Mouse (Mus musculus): ENCODE data around the gene Rnf168. TPM values are rescaled to one million over a fixed set of nuclear protein-coding genes. Genes with fewer than 3 reads are reported as not detected.
A peak's percentile ranks its signal among the peaks of the same experiment; 100 is the strongest.
"Not testable (repeated sequence)": the region's sequence is repeated elsewhere in the genome, so short reads cannot be mapped to it uniquely, and the experiment has no call there.

Rnf168 gene
- total RNA-seq, 1 experiment = 21.3 TPM

DNA sequence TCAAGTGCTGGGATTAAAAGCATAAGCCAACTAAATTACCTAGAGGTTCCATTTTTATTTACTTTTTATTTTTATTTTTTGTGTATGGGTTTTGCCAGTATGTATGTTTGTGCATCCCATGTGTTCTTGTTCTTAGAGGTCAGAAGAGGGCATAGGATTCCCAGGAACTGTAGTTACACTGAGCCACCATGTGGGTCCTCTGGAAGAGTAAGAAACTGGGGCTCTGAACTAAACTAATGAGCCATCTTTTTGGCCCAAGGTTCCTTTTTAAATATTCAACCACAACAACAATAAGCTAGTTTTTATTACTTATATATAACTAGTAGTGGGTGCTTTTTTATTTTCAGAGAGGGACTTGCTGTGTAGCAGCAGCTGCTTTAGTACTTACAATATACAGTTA lies 5.3 kb downstream of the Rnf168 start:
- peaks cover 17% of the 10 kb centered on the region for H3K36me3 ChIP-seq (ENCODE audit: control insufficient read depth, insufficient read depth, low read length, poor library complexity, severe bottlenecking)

DNA sequence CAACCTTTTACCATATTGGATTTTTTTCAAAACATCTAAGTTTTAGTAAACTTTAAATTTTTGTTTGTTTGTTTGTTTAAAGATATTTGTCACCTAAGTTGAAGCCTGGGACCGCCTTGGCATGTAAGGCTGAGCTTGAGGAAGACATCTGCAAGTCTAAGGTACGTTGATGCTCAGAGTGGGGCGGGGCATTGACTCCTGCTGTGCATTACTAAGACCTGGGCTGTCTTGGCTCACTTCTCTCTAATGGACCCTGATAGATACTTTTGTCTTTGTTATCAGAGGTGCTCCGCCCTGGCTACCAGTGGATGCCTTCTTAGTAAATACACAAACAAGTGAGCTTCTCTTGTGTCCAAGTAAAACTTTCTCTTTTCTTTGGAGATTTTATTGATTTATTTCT lies 14.6 kb downstream of the Rnf168 start:
- H3K36me3 ChIP-seq (ENCODE audit: control insufficient read depth, insufficient read depth, low read length, poor library complexity, severe bottlenecking) = peaks cover 10% of the 10 kb centered on the region
- H3K4me3 ChIP-seq (ENCODE audit: insufficient read depth in 1 of 2, low read depth in 1 of 2, low read length in 2 of 2, poor library complexity in 1 of 2, severe bottlenecking in 1 of 2) = no peak overlapping the region
- in situ Hi-C loops (cut with MboI; ENCODE audit: low sequenced_read_pairs in 2 of 2, unreplicated experiment in 2 of 2) = no loop called here

More for the DNA sequence above, 5.3 kb downstream of the Rnf168 start:
- Histone ChIP-seq H3K9me3 (ENCODE audit: control insufficient read depth, insufficient read depth, low read depth, low read length) (no peaks in the 10 kb centered on the region), H3K4me3 (ENCODE audit: insufficient read depth in 1 of 2, low read depth in 1 of 2, low read length in 2 of 2, poor library complexity in 1 of 2, severe bottlenecking in 1 of 2) (no peak overlapping the region), H3K9ac (ENCODE audit: insufficient read depth, low read depth, low read length, poor library complexity, severe bottlenecking) (no peak overlapping the region), H3K27ac (ENCODE audit: insufficient read depth, low read depth, low read length, poor library complexity, severe bottlenecking) (no peak overlapping the region), H3K4me1 (ENCODE audit: control insufficient read depth in 2 of 2, insufficient read depth in 2 of 2, low read length in 2 of 2, poor library complexity in 1 of 2) (0 out of 4 replicates have a peak, but pooled peaks cover 0 to 2% of the 10 kb centered on the region in 2 experiments)
- TF ChIP-seq MAFK (IDR thresholded peaks at IDR 0.05; ENCODE audit: insufficient read depth, low read depth, low read length) (no peak), ZNF384 (IDR thresholded peaks at IDR 0.05; ENCODE audit: low read depth, low read length) (no peak), CHD2 (IDR thresholded peaks at IDR 0.05; ENCODE audit: low read depth, low read length) (no peak), ZC3H11A (IDR thresholded peaks at IDR 0.05; ENCODE audit: borderline replicate concordance, low read depth, low read length) (no peak), HCFC1 (IDR thresholded peaks at IDR 0.05; ENCODE audit: borderline replicate concordance, insufficient read depth, low read length) (no peak)
- no peak for DNase-seq (ENCODE audit: low read depth, low spot score)
- in situ Hi-C loops (cut with MboI; ENCODE audit: low sequenced_read_pairs in 2 of 2, unreplicated experiment in 2 of 2) = no loop called here

DNA sequence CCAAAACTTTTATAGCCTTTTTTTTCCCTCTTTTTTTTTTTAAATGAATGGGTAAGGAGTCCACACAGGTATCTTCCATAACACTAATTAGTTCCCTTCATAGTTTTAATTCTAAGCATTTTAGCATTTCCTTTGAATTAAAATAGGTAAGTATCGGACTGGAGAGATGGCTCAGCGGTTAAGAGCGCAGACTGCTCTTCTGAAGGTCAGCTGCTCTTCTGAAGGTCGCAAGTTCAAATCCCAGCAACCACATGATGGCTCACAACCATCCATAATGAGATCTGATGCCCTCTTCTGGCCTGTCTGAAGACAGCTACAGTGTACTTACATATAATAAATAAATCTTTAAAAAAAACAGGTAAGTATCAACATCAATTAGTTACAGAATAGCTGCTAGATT lies 22.4 kb downstream of the Rnf168 start:
- Histone ChIP-seq H3K4me1 (ENCODE audit: control insufficient read depth in 2 of 2, insufficient read depth in 2 of 2, low read length in 2 of 2, poor library complexity in 1 of 2) (peaks cover 11 to 12% of the 10 kb centered on the region in 2 experiments), H3K27ac (ENCODE audit: insufficient read depth, low read depth, low read length, poor library complexity, severe bottlenecking) (peak overlapping the region; percentile 62; the same call in 1 of the 2 replicates)
- H3K9ac ChIP-seq (ENCODE audit: insufficient read depth, low read depth, low read length, poor library complexity, severe bottlenecking); H3K9me3 ChIP-seq (ENCODE audit: control insufficient read depth, insufficient read depth, low read depth, low read length); H3K36me3 ChIP-seq (ENCODE audit: control insufficient read depth, insufficient read depth, low read length, poor library complexity, severe bottlenecking); in situ Hi-C loops (cut with MboI; ENCODE audit: low sequenced_read_pairs in 2 of 2, unreplicated experiment in 2 of 2); DNase-seq (ENCODE audit: low read depth, low spot score); H3K4me3 ChIP-seq (ENCODE audit: insufficient read depth in 1 of 2, low read depth in 1 of 2, low read length in 2 of 2, poor library complexity in 1 of 2, severe bottlenecking in 1 of 2): not testable (repeated sequence)

More for the DNA sequence above, 14.6 kb downstream of the Rnf168 start:
- Histone ChIP-seq H3K27ac (ENCODE audit: insufficient read depth, low read depth, low read length, poor library complexity, severe bottlenecking) (peak overlapping the region; percentile 71; the same call in 1 of the 2 replicates), H3K9me3 (ENCODE audit: control insufficient read depth, insufficient read depth, low read depth, low read length) (no peaks in the 10 kb centered on the region), H3K9ac (ENCODE audit: insufficient read depth, low read depth, low read length, poor library complexity, severe bottlenecking) (no peak overlapping the region), H3K4me1 (ENCODE audit: control insufficient read depth in 2 of 2, insufficient read depth in 2 of 2, low read length in 2 of 2, poor library complexity in 1 of 2) (peaks cover 4 to 8% of the 10 kb centered on the region in 2 experiments)
- no peak for DNase-seq (ENCODE audit: low read depth, low spot score)
- TF ChIP-seq MAFK (IDR thresholded peaks at IDR 0.05; ENCODE audit: insufficient read depth, low read depth, low read length) (no peak), HCFC1 (IDR thresholded peaks at IDR 0.05; ENCODE audit: borderline replicate concordance, insufficient read depth, low read length) (no peak), CHD2 (IDR thresholded peaks at IDR 0.05; ENCODE audit: low read depth, low read length) (no peak), ZC3H11A (IDR thresholded peaks at IDR 0.05; ENCODE audit: borderline replicate concordance, low read depth, low read length) (no peak), ZNF384 (IDR thresholded peaks at IDR 0.05; ENCODE audit: low read depth, low read length) (no peak)

DNA sequence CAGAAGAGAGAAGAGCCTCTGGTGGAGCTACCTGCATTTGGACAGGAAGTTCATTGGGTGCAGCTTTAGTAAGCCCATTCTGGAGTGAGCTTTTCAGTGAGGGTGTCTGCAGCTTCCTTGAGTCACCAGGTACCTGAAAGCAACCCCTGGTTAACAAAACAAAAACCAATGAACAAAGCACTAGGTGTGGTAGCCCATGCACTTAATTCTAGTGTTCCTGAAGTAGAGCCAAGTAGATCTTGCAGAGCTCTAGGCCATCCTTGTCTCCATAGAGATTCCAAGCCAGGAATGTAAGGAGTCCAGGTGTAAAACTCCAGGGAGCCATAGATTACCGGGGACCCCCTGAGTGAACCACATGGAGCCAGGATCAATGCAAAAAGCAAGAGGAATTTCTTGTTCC lies 25.8 kb downstream of the Rnf168 start:
- no peak for TF ChIP-seq CHD2 (IDR thresholded peaks at IDR 0.05; ENCODE audit: low read depth, low read length)
- no peak for TF ChIP-seq MAFK (IDR thresholded peaks at IDR 0.05; ENCODE audit: insufficient read depth, low read depth, low read length)
- TF ChIP-seq ZNF384 (IDR thresholded peaks at IDR 0.05; ENCODE audit: low read depth, low read length) = no peak
- no peak for TF ChIP-seq HCFC1 (IDR thresholded peaks at IDR 0.05; ENCODE audit: borderline replicate concordance, insufficient read depth, low read length)
- H3K36me3 ChIP-seq (ENCODE audit: control insufficient read depth, insufficient read depth, low read length, poor library complexity, severe bottlenecking) = peaks cover 7% of the 10 kb centered on the region; the same call in 1 of the 2 replicates
- H3K27ac ChIP-seq (ENCODE audit: insufficient read depth, low read depth, low read length, poor library complexity, severe bottlenecking) = peak overlapping the region; percentile 100
- no peak overlapping the region for H3K9ac ChIP-seq (ENCODE audit: insufficient read depth, low read depth, low read length, poor library complexity, severe bottlenecking)
- in situ Hi-C loops (cut with MboI; ENCODE audit: low sequenced_read_pairs in 2 of 2, unreplicated experiment in 2 of 2) = no loop called here
- peak overlapping the region in 1 of 2 experiments; percentile 1; a peak in 1 of 4 replicates for H3K4me3 ChIP-seq (ENCODE audit: insufficient read depth in 1 of 2, low read depth in 1 of 2, low read length in 2 of 2, poor library complexity in 1 of 2, severe bottlenecking in 1 of 2)
- peaks cover 11 to 22% of the 10 kb centered on the region in 2 experiments for H3K4me1 ChIP-seq (ENCODE audit: control insufficient read depth in 2 of 2, insufficient read depth in 2 of 2, low read length in 2 of 2, poor library complexity in 1 of 2)
- no peak for DNase-seq (ENCODE audit: low read depth, low spot score)
- no peaks in the 10 kb centered on the region for H3K9me3 ChIP-seq (ENCODE audit: control insufficient read depth, insufficient read depth, low read depth, low read length)

DNA sequence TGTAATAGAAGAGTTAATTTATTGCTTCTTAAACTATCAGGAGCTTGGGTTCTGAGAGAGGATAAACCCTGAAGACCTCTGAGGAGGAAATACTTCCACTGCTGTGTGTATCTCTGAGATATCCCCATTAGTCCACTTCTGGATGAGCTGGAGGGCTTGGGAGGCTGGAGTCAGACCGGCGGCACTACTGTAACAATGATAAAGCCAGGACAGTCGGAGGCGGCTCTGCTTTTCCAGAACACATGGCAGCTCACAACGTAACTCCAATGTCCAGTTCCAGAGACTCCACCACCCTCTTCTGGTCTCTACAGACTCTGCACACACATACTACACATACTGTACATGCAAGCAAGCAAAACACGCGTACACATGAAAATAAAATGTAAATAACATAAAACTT lies 26.6 kb downstream of the Rnf168 start:
- peak overlapping the region; percentile 94 for H3K27ac ChIP-seq (ENCODE audit: insufficient read depth, low read depth, low read length, poor library complexity, severe bottlenecking)
- DNase-seq (ENCODE audit: low read depth, low spot score) = no peak
- H3K4me1 ChIP-seq (ENCODE audit: control insufficient read depth in 2 of 2, insufficient read depth in 2 of 2, low read length in 2 of 2, poor library complexity in 1 of 2) = peaks cover 9 to 22% of the 10 kb centered on the region in 2 experiments
- in situ Hi-C loops (cut with MboI; ENCODE audit: low sequenced_read_pairs in 2 of 2, unreplicated experiment in 2 of 2) = no loop called here
- peak overlapping the region; percentile 22; the same call in 1 of the 2 replicates for H3K9ac ChIP-seq (ENCODE audit: insufficient read depth, low read depth, low read length, poor library complexity, severe bottlenecking)
- no peaks in the 10 kb centered on the region for H3K9me3 ChIP-seq (ENCODE audit: control insufficient read depth, insufficient read depth, low read depth, low read length)
- peaks cover 5% of the 10 kb centered on the region; the same call in 1 of the 2 replicates for H3K36me3 ChIP-seq (ENCODE audit: control insufficient read depth, insufficient read depth, low read length, poor library complexity, severe bottlenecking)
- TF ChIP-seq ZNF384 (IDR thresholded peaks at IDR 0.05; ENCODE audit: low read depth, low read length) (no peak), ZC3H11A (IDR thresholded peaks at IDR 0.05; ENCODE audit: borderline replicate concordance, low read depth, low read length) (no peak), MAFK (IDR thresholded peaks at IDR 0.05; ENCODE audit: insufficient read depth, low read depth, low read length) (no peak), HCFC1 (IDR thresholded peaks at IDR 0.05; ENCODE audit: borderline replicate concordance, insufficient read depth, low read length) (no peak)
- H3K4me3 ChIP-seq (ENCODE audit: insufficient read depth in 1 of 2, low read depth in 1 of 2, low read length in 2 of 2, poor library complexity in 1 of 2, severe bottlenecking in 1 of 2) = no peak overlapping the region

Data from ES-E14 (cell line).